Mouse (Mus musculus) liver, embryonic 13.5 days (tissue): ENCODE results near the gene Odc1. TPM values are rescaled to one million over a fixed set of nuclear protein-coding genes. Genes with fewer than 3 reads are reported as not detected.
"Not testable (repeated sequence)": the region's sequence is repeated elsewhere in the genome, so short reads cannot be mapped to it uniquely, and the experiment has no call there.

Experiments used
- ATAC-seq: fragments of 200-750 bp; cut with Nextera tagmentation; 2 replicates; pipeline ENCODE4 v1.8.0; 2017; ENCODE audit warnings: low read depth, mild to moderate bottlenecking, moderate number of reproducible peaks, moderate library complexity
- DNase-seq: peaks from one replicate; pipeline ENCODE4 v3.0.0; 2022
- H3K27ac ChIP-seq: fragments of 300-500 bp; sonication (generic); 2 replicates; pipeline ENCODE4 v1.5.1; 2015; ENCODE audit warnings: moderate library complexity, mild to moderate bottlenecking, inconsistent platforms
- H3K27me3 ChIP-seq: fragments of 300-500 bp; sonication (generic); 2 replicates; pipeline ENCODE4 v1.6.1; 2015; ENCODE audit warnings: mild to moderate bottlenecking, inconsistent platforms
- H3K36me3 ChIP-seq: fragments of 300-500 bp; sonication (generic); 2 replicates; pipeline ENCODE4 v1.6.1; 2015; ENCODE audit warnings: mild to moderate bottlenecking, inconsistent platforms
- H3K4me1 ChIP-seq: fragments of 300-500 bp; sonication (generic); replicated peaks from 2 replicates; pipeline ENCODE4 v1.6.1; 2015; ENCODE audit warnings: inconsistent platforms
- H3K4me2 ChIP-seq: fragments of 300-500 bp; sonication (generic); 2 replicates; pipeline ENCODE4 v1.6.1; 2015; ENCODE audit warnings: inconsistent platforms, mild to moderate bottlenecking, moderate library complexity
- H3K4me3 ChIP-seq: fragments of 300-500 bp; sonication (generic); replicated peaks from 2 replicates; pipeline ENCODE4 v1.5.1; 2015; ENCODE audit warnings: mild to moderate bottlenecking, inconsistent platforms
- H3K9ac ChIP-seq: fragments of 300-500 bp; sonication (generic); 2 replicates; pipeline ENCODE4 v1.6.1; 2015; ENCODE audit warnings: mild to moderate bottlenecking, inconsistent platforms
- H3K9me3 ChIP-seq: fragments of 300-500 bp; sonication (generic); replicated peaks from 2 replicates; pipeline ENCODE4 v1.6.1; 2016; ENCODE audit warnings: inconsistent platforms
- WGBS: fragments of 180-500 bp; shearing (Covaris S2); methylation state at CpG from one replicate; pipeline ENCODE4 v1.1.7; 2015; ENCODE audit not compliant: insufficient replicate concordance; 5-methylcytosine and 5-hydroxymethylcytosine counted together
- polyA plus RNA-seq: library from polyadenylated mRNA; unstranded; fragments of >200 nt; fragmentation: Nextera tagmentation; extraction: Ambion mirVana; gene quantifications from 2 replicates; pipeline ENCODE4 v1.2.1, GENCODE M21; 2015

Odc1 gene
- polyA plus RNA-seq, 1 experiment from 2014 or later = 465 TPM

DNA sequence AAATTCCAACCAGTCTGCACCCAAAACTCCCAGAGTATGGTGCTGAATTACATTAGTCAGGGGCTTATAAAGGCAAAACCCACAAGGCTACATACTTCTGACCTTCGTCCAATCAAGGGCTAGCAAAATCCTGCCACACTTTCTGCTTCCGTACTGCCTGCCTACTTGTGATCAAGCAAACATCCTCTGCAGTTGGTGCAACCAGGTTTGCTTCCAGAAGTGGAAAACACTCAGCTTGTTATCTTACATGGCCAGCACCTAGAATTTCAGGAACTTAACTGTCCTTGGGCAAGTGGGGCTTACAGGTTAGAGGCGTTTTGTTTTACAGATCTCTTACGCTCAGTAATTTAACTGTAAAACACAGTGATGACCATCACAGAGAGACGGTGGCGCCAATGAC, 14.9 kb upstream of the Odc1 start:
- H3K9ac ChIP-seq = peak overlapping the region; percentile 24
- no peaks in the 10 kb centered on the region for H3K36me3 ChIP-seq
- H3K27me3 ChIP-seq = no peaks in the 10 kb centered on the region
- peak; percentile 39 for ATAC-seq
- H3K9me3 ChIP-seq = no peaks in the 10 kb centered on the region
- 30% methylated on average over 6 of the region's 6 CpGs for WGBS
- H3K4me1 ChIP-seq = peaks cover 58% of the 10 kb centered on the region
- H3K4me3 ChIP-seq = no peak overlapping the region
- DNase-seq = no peak
- H3K27ac ChIP-seq = peak overlapping the region; percentile 65
- H3K4me2 ChIP-seq = 0 out of 2 replicates have a peak overlapping the region, but pooled peaks have one; percentile 1

GRCm38 (mm10) chr12:17530825-17531224, 13.8 kb upstream of the Odc1 start:
- no peak overlapping the region for H3K4me3 ChIP-seq
- DNase-seq (no peak), ATAC-seq (no peak)
- H3K36me3 ChIP-seq = no peaks in the 10 kb centered on the region
- 51% methylated on average over 4 of the region's 4 CpGs for WGBS
- no peak overlapping the region for H3K4me2 ChIP-seq
- H3K4me1 ChIP-seq = peaks cover 66% of the 10 kb centered on the region
- peak overlapping the region; percentile 24; the same call in 1 of the 2 replicates for H3K9ac ChIP-seq
- H3K27ac ChIP-seq = peak overlapping the region; percentile 65; the same call in 1 of the 2 replicates
- H3K9me3 ChIP-seq = no peaks in the 10 kb centered on the region
- H3K27me3 ChIP-seq = no peaks in the 10 kb centered on the region

GRCm38 (mm10) chr12:17536222-17536621, 8.4 kb upstream of the Odc1 start:
- peak overlapping the region; percentile 97 for H3K27ac ChIP-seq
- no peaks in the 10 kb centered on the region for H3K9me3 ChIP-seq
- no peak for DNase-seq
- H3K36me3 ChIP-seq = no peaks in the 10 kb centered on the region
- no peak for ATAC-seq
- no peak overlapping the region for H3K4me2 ChIP-seq
- peaks cover 74% of the 10 kb centered on the region for H3K4me1 ChIP-seq
- H3K27me3 ChIP-seq = no peaks in the 10 kb centered on the region
- no peak overlapping the region for H3K4me3 ChIP-seq
- WGBS = 73% methylated on average over 3 of the region's 3 CpGs
- H3K9ac ChIP-seq = no peak overlapping the region

DNA sequence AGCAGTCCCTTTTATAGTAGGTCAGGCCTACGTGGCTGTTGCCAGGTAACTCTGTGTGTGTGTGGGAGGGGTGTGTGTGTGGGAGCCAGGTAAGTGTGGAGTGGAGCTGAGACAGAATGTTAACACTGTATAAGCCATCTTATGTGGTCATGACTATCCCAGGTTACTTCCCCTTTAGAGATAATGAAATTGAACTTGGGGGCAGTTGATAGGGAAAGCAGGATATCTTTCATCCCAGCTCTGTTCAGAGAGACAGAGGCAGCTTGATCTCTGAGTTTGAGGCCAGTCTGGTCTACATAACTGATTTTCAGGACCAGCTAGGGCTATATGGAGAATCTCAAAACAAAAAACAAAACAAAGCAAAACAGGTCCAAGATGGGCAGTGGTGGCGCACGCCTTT, 7.4 kb upstream of the Odc1 start:
- Histone ChIP-seq H3K36me3 (no peaks in the 10 kb centered on the region), H3K27me3 (no peaks in the 10 kb centered on the region), H3K9me3 (no peaks in the 10 kb centered on the region), H3K4me3 (no peak overlapping the region), H3K9ac (peak overlapping the region; percentile 70), H3K4me2 (peak overlapping the region; percentile 84), H3K27ac (peak overlapping the region; percentile 97), H3K4me1 (peaks cover 76% of the 10 kb centered on the region)
- ATAC-seq (peak; percentile 13), DNase-seq (no peak)
- WGBS = 66% methylated on average over 3 of the region's 3 CpGs

DNA sequence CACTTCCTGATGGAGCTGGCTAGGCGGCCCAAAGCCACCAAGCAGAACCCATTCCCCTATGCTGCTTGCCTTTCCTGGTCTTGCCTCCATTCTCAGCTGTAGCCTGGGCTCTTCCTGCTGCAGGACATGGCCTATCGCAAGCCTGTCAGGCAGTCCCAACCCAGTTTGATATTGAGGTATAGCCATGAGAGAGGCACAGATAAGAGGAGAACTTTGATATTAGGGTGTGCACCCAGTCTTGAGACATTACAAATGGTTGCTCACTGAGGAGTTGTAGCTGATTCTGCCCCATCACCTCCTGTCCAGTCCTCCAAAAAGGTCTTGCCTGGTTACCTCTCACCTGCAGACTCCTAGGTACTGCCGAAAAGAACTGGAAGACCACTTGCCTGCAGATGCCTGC, 6.5 kb upstream of the Odc1 start:
- whole genome bisulfite sequencing = 19% methylated on average over 3 of the region's 3 CpGs
- ATAC-seq = peak; percentile 95
- Histone ChIP-seq H3K27ac (peak overlapping the region; percentile 97), H3K4me3 (peak overlapping the region; percentile 58), H3K36me3 (no peaks in the 10 kb centered on the region), H3K9me3 (no peaks in the 10 kb centered on the region), H3K4me2 (peak overlapping the region; percentile 84), H3K27me3 (no peaks in the 10 kb centered on the region), H3K4me1 (peaks cover 83% of the 10 kb centered on the region), H3K9ac (peak overlapping the region; percentile 79)
- peak; percentile 85 for DNase-seq

DNA sequence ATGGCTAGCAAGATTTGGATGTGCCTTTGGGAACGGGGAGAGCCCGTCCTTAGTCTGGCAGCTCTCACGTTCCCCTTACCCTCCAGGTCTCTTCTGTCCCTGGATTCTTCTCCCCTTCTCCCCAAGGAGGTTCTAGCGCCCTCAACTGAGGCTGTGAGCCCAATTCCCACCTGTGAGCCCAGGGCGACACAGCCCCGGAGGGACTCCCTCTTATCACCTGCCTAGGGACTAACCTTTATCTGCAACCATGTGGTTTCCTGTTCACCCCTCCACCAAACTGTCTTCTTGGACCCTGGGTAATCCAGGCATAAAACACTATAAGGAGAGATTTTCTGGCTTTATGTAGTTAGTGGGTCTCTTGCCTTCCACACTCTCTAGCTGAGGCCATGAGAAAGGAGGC, 5.6 kb upstream of the Odc1 start:
- WGBS = 27% methylated on average over 6 of the region's 6 CpGs
- no peaks in the 10 kb centered on the region for H3K36me3 ChIP-seq
- ATAC-seq (peak; percentile 67), DNase-seq (no peak)
- H3K4me2 ChIP-seq = peak overlapping the region; percentile 84
- peak overlapping the region; percentile 97 for H3K27ac ChIP-seq
- H3K9me3 ChIP-seq = no peaks in the 10 kb centered on the region
- H3K4me3 ChIP-seq = peak overlapping the region; percentile 58
- H3K9ac ChIP-seq = peak overlapping the region; percentile 79
- H3K4me1 ChIP-seq = peaks cover 86% of the 10 kb centered on the region
- H3K27me3 ChIP-seq = no peaks in the 10 kb centered on the region

DNA sequence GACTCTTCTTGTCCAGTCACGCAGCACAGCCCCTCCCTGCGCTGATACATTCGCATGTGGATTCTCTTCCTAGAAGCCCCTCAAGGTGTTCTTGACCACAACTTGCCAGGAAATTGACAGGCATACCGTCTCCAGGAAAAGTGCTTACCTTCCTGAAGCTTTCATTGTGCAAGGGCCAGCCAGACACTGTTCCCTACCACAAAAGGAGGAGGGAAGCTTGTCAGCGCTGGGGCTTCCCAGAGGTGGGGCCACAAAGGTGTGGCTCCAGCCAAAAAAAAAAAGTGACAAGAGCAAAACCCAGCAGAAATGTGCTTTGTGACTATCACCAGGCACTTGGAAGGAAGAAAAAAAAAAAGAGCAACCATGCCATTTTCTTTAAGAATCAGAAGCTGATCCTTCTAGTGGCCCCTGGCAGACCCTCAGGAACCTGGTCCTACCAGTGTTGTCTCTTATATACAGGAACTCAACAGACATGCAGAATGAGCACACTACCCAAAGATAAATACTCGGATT, 4.5 kb upstream of the Odc1 start:
- ATAC-seq (no peak), DNase-seq (peak; percentile 40)
- peak overlapping the region; percentile 97 for H3K27ac ChIP-seq
- peaks cover 87% of the 10 kb centered on the region for H3K4me1 ChIP-seq
- H3K4me2 ChIP-seq = peak overlapping the region; percentile 84
- H3K9ac ChIP-seq = peak overlapping the region; percentile 79
- H3K27me3 ChIP-seq = no peaks in the 10 kb centered on the region
- 41% methylated on average over 6 of the region's 6 CpGs for WGBS
- H3K36me3 ChIP-seq = no peaks in the 10 kb centered on the region
- H3K9me3 ChIP-seq = no peaks in the 10 kb centered on the region
- H3K4me3 ChIP-seq = peak overlapping the region; percentile 58

DNA sequence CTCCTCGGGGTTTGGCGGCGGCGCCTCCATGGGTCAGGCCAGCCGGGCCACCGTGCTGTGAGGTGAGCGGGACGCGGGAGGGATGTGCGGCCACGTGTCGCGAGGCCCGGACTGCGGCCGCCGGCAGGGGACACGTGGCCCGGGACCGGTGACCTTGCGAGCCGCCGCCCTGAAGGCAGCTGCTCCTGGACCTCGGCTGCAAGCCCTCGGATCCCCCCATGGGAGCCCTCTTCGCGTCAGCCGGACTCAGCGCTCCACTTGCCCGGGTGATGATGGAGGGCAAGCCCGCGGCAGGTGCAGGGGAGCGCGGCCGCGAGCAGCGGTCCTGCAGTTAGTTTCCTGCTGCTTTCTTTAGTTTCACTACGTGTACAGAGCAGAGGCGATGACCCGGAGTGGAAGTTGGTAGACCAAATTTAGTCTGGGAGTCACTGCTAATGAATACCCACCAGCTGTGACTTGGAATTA, 545 bp downstream of the Odc1 start:
- H3K9ac ChIP-seq = peak overlapping the region; percentile 100
- under 1% methylated on average over 40 of the region's 40 CpGs for WGBS
- DNase-seq (no peak), ATAC-seq (peak; percentile 37)
- H3K4me3 ChIP-seq = peak overlapping the region; percentile 100
- H3K4me1 ChIP-seq = peaks cover 70% of the 10 kb centered on the region
- H3K4me2 ChIP-seq = peak overlapping the region; percentile 74
- H3K27ac ChIP-seq = peak overlapping the region; percentile 95
- peaks cover 41% of the 10 kb centered on the region for H3K36me3 ChIP-seq
- H3K9me3 ChIP-seq = no peaks in the 10 kb centered on the region
- no peaks in the 10 kb centered on the region for H3K27me3 ChIP-seq

DNA sequence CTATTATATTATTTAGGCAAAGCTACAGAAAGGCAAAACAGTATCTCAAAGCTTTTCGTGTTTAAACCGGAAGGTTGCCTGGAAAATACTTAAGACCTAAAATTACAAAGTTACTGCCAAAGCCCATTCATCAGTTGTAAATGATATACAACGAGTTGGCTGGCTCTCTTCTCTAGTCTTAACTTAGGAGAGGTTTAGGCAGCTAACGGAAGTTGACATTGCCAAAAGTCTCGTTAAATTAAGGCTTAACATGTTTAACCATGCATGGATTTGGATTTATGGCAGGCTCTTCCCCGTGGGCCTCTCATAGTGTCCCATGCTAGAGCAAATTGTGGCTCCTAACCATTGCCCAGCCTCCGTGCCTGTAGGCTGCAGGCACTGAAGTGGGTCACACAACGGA, 1.3 kb downstream of the Odc1 start:
- DNase-seq = no peak
- H3K9me3 ChIP-seq = no peaks in the 10 kb centered on the region
- H3K27me3 ChIP-seq = no peaks in the 10 kb centered on the region
- peak overlapping the region; percentile 100 for H3K9ac ChIP-seq
- H3K4me2 ChIP-seq = peak overlapping the region; percentile 74
- peaks cover 46% of the 10 kb centered on the region for H3K36me3 ChIP-seq
- no peak for ATAC-seq
- WGBS = 2% methylated on average over 8 of the region's 8 CpGs
- peaks cover 62% of the 10 kb centered on the region for H3K4me1 ChIP-seq
- peak overlapping the region; percentile 95 for H3K27ac ChIP-seq
- peak overlapping the region; percentile 100 for H3K4me3 ChIP-seq

- Histone ChIP-seq H3K4me2 (peak overlapping the region; percentile 74), H3K4me3 (peak overlapping the region; percentile 100), H3K27ac (peak overlapping the region; percentile 95), H3K4me1 (peaks cover 64% of the 10 kb centered on the region), H3K36me3 (peaks cover 61% of the 10 kb centered on the region), H3K9ac (peak overlapping the region; percentile 100; the same call in 1 of the 2 replicates)
- H3K9me3 ChIP-seq, H3K27me3 ChIP-seq, DNase-seq, ATAC-seq: not testable (repeated sequence)
- WGBS = 94% methylated on average over 9 of the region's 9 CpGs
Measured at GRCm38 (mm10) chr12:17547552-17547951, 3.0 kb downstream of the Odc1 start.

DNA sequence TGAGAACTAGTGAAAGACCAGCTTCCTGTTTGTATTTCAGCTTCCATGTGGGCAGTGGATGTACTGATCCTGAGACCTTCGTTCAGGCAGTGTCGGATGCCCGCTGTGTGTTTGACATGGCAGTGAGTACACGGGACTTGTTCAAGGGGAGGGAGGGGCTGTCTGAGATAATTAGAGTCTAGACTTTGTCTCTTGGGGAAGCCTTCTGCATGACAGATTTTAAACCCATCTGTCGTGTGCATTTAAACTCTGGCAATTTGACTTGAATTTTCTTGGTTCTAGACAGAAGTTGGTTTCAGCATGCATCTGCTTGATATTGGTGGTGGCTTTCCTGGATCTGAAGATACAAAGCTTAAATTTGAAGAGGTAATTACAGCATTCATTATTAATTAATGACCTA, 3.9 kb downstream of the Odc1 start:
- H3K27ac ChIP-seq = peak overlapping the region; percentile 95; the same call in 1 of the 2 replicates
- no peak for DNase-seq
- H3K36me3 ChIP-seq = peaks cover 61% of the 10 kb centered on the region
- peak overlapping the region; percentile 22; the same call in 1 of the 2 replicates for H3K4me3 ChIP-seq
- no peaks in the 10 kb centered on the region for H3K27me3 ChIP-seq
- WGBS = 82% methylated on average over 5 of the region's 5 CpGs
- H3K9me3 ChIP-seq = no peaks in the 10 kb centered on the region
- H3K4me2 ChIP-seq = peak overlapping the region; percentile 74
- no peak overlapping the region for H3K9ac ChIP-seq
- ATAC-seq = no peak
- peaks cover 62% of the 10 kb centered on the region for H3K4me1 ChIP-seq

DNA sequence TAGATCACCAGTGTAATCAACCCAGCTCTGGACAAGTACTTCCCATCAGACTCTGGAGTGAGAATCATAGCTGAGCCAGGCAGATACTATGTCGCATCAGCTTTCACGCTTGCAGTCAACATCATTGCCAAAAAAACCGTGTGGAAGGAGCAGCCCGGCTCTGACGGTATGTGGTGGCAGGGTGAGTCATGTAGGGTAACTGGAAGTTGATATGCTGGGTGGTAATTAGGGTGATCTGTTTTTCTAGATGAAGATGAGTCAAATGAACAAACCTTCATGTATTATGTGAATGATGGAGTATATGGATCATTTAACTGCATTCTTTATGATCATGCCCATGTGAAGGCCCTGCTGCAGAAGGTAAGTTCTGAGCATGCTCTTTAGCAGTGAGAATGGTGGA, 4.8 kb downstream of the Odc1 start:
- not testable (repeated sequence) for DNase-seq
- 81% methylated on average over 5 of the region's 5 CpGs for WGBS

More for the DNA sequence above, 4.8 kb downstream of the Odc1 start:
- peaks cover 63% of the 10 kb centered on the region for H3K4me1 ChIP-seq
- not testable (repeated sequence) for ATAC-seq, H3K9me3 ChIP-seq, H3K9ac ChIP-seq, H3K4me3 ChIP-seq, H3K27ac ChIP-seq, H3K4me2 ChIP-seq, H3K27me3 ChIP-seq
- peaks cover 61% of the 10 kb centered on the region for H3K36me3 ChIP-seq
